Mouse (Mus musculus): Measurements from ENCODE around the gene Trmt11.

GRCm38 (mm10) chr10:30622928-30623327 lies 22.4 kb upstream of the Trmt11 start:
- TF ChIP-seq GATA1 (IDR thresholded peaks at IDR 0.05; ENCODE audit: low read length) (no peak), TAL1 (IDR thresholded peaks at IDR 0.05; ENCODE audit: low read length) (no peak)

Measured in erythroblast, embryonic 14.5 days (primary cell).